Mouse (Mus musculus) MEL (cell line): Measurements from ENCODE around the gene Kirrel3.

Source experiments
- CTCF ChIP-seq, 3 experiments: IDR thresholded peaks in 2 of 3; conservative IDR thresholded peaks in 1 of 3; 2 replicates each; pipeline ENCODE4 v1.5.1; 2011 to 2012; ENCODE audit warnings: low read length in 3 of 3, low read depth in 2 of 3, mild to moderate bottlenecking in 2 of 3, improper control_type of control experiment in 1 of 3, inconsistent platforms in 1 of 3, mixed read lengths in 1 of 3, moderate library complexity in 1 of 3; ENCODE audit not compliant: control insufficient read depth in 1 of 3, insufficient read depth in 1 of 3, poor library complexity in 1 of 3, severe bottlenecking in 1 of 3
- E2F4 ChIP-seq: IDR thresholded peaks from 2 replicates; pipeline ENCODE4 v1.6.1; 2011; ENCODE audit warnings: low read depth, low read length, improper control_type of control experiment, borderline replicate concordance
- MAX ChIP-seq: IDR thresholded peaks from 2 replicates; pipeline ENCODE4 v1.6.1; 2011; ENCODE audit warnings: low read length, improper control_type of control experiment
- POLR2A ChIP-seq, 2 experiments: IDR thresholded peaks; 2 replicates each; pipeline ENCODE4 v1.6.1; 2011 to 2012; ENCODE audit warnings: low read length in 2 of 2, mild to moderate bottlenecking in 2 of 2, control low read depth in 1 of 2, improper control_type of control experiment in 1 of 2, low read depth in 1 of 2, moderate library complexity in 1 of 2; ENCODE audit not compliant: control insufficient read depth in 1 of 2, insufficient read depth in 1 of 2, poor library complexity in 1 of 2
- POLR2AphosphoS2 ChIP-seq: IDR thresholded peaks from 2 replicates; pipeline ENCODE4 v1.6.1; 2011; ENCODE audit warnings: low read length, improper control_type of control experiment
- TCF12 ChIP-seq: IDR thresholded peaks from 2 replicates; pipeline ENCODE4 v1.6.1; 2014; ENCODE audit warnings: low read depth, mild to moderate bottlenecking, inconsistent platforms, low read length, improper control_type of control experiment, moderate library complexity
- USF1 ChIP-seq: IDR thresholded peaks from 2 replicates; pipeline ENCODE4 v1.6.1; 2014; ENCODE audit warnings: low read depth, mild to moderate bottlenecking, inconsistent platforms, low read length, improper control_type of control experiment, moderate library complexity

DNA sequence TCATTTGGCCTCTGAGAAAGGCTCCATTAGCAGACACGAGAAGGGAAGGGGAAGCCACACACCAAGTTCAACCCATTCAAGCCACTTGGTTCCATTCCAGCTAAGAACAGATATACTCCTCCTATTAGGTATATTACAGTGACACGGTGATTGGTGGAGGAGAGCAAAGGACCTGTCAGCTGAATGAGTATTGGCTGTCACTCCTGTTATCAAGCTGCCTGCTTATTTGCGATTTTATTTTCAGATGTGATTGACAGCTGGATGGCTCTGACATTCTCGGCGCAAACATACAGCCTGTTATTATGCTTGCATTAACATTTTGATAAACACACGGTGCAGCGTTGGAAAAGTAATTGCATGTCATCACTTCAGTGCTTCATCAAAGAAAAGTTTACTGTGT, 118.1 kb downstream of the Kirrel3 start:
- TF ChIP-seq POLR2A (IDR thresholded peaks at IDR 0.05; ENCODE audit: control insufficient read depth in 1 of 2, insufficient read depth in 1 of 2, low read depth in 1 of 2, low read length in 2 of 2, poor library complexity in 1 of 2) (no peak), CTCF (IDR thresholded peaks at IDR 0.05 in 2 of 3, conservative IDR thresholded peaks at IDR 0.05 in 1 of 3; ENCODE audit: control insufficient read depth in 1 of 3, insufficient read depth in 1 of 3, low read depth in 2 of 3, low read length in 3 of 3, poor library complexity in 1 of 3, severe bottlenecking in 1 of 3) (no peak), POLR2AphosphoS2 (no peak), MAX (no peak), E2F4 (no peak), USF1 (no peak), TCF12 (no peak)
